Mouse (Mus musculus) embryo, embryonic 10.5 days (tissue): Measurements from ENCODE around the gene Samsn1.
"Not testable (repeated sequence)": the region's sequence is repeated elsewhere in the genome, so short reads cannot be mapped to it uniquely, and the experiment has no call there.

Experiments used
- DNase-seq: peaks from one replicate; pipeline ENCODE4 v3.0.0-alpha.2; 2015; ENCODE audit warnings: low spot score

Samsn1 gene

DNA sequence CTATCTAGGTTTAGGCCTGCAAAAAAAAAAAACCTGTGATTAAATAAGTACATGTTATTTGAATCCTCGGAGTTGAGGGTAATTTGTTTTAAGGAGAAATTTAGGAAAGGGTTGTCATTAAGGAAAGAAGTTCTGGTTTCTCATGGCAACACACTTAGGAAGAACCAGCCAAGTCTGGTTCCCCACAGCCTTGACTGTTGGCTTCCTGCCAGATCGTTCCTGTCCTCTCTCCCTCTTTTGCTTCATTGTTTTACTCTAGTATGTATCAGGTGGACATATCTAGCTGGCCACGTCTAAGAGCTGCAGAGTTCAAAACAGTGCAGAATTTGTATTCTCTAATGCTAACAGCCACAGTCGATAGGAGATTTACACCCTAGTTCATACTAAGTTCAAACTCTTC, 146.2 kb downstream of the Samsn1 start:
- no peak for DNase-seq

DNA sequence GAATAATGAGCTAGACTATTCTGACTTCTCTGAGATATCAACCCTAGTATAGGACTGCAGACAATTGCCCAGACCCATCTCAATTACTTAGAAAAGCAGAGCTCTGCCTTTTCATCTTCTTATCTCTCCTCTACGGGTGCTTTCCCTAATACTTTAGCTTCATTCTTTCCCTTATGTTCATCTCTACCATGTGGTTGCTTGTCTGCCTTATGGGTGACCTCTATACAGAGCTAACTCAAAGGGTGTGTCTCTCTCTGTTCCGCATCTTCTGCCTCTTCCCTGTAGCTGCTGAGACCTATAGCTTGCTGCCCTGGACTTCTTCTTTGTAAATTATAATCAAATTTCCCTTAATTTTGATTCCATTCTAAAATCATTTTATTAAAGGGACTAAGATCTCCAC, 147.6 kb downstream of the Samsn1 start:
- no peak for DNase-seq

DNA sequence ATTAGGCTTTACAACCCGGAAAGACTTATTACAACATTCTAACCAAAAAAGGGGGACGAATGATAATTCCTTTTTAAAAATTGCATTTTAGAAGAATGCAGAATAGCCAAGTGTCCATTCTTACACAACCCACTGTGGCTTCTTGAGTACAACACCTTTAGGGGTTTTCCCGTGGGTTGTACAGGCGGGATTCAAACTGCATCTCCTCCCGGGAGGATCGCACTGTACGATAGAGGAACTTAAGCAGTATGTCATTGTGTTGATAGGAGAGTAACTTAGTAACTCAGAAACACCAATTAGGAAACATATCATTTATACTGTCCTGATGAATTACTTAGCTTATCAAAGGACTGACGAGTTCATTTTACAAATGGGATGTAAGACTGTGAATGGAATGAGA, 149.8 kb downstream of the Samsn1 start:
- DNase-seq = no peak

DNA sequence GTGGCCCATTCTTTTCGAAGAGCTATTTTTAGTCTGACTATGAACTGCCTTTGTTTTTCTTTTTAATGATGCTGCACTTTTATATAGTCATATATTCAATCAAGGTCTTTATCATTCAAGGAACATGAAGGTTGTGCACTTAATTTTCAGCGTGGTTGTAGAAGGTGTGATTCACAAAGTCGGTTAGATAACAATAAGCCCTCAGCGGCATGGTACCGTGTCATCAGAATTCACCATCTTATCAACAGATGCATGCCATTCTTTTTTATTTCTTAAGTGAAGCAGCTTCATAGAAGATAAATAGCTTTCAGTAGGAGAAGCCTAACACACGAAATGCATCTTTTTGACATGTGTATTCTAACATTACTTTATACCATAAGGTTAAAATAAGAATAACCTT, 154.7 kb downstream of the Samsn1 start:
- no peak for DNase-seq

DNA sequence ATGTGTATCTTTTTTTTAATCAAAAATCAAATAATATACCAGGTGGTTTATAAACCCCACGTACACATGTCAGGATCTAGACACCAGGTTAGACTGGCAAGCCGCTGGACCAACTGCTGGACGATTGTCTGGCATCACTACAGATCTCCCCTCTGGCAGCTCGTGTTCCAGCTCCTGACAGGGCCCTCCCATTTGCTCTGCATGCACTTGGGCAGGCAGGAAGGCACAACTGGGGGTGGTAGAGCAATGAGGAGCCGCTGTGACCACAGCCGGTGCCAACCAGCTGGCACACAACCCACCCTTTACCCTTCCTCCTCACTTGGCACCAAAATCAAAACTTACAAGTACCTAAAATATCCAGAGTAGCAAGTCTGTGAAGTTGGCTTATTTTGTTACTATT, 156.6 kb downstream of the Samsn1 start:
- DNase-seq = no peak

DNA sequence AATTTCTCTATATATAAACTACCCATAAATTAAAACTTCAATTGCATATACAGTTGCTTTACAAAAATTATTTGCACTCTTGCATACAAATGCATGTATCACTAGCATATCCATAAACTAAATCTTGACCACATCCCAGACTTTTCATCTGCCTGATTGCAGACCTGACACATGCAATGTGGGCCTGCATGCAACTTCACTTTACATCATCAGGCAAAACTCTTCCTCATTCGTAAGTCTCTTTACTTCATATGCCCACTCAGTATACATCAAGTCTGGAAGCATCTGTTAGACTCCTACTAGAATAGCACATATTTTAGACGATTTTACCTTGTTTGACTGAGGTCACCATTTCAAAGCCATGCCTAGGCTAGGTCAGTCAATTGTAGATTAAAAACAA, 157.4 kb downstream of the Samsn1 start:
- DNase-seq = no peak

DNA sequence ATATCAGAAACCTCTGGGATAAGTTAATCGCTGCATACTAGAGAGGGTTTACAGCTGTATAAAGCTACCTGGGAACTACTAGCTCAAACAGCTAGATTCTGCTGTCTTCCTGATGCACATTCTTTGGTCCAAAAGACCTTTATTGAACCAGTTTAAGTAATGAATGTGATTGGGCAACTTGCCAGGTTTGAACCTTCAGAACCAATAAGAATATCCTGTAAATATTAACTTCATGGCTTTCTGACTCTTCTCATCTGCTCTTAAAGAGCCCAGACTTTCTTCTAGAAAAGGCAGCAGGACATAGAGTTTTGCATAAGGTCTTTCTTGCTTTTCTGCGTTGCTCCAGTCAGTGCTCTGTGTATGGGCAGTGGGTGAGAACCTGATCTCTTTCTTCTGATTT, 165.7 kb downstream of the Samsn1 start:
- DNase-seq = no peak

DNA sequence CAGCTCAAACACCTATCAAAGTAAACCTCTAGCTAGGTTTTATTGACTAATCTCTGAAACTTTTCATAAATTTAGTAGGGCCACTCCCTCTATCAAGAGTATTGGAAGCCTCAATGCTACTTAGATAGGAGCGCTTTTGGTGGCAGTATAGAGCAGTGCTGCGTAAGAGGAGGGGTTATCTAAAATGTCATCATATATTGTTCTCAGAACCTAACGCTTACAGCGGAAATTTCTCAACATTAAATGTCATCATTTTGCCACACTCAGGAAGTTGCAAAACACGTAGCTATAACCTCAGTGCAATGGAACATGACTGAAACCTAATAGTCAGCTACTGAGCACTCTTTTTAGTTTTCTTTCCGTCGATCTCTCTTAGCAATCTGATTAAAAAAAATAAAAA, 166.7 kb downstream of the Samsn1 start:
- no peak for DNase-seq

DNA sequence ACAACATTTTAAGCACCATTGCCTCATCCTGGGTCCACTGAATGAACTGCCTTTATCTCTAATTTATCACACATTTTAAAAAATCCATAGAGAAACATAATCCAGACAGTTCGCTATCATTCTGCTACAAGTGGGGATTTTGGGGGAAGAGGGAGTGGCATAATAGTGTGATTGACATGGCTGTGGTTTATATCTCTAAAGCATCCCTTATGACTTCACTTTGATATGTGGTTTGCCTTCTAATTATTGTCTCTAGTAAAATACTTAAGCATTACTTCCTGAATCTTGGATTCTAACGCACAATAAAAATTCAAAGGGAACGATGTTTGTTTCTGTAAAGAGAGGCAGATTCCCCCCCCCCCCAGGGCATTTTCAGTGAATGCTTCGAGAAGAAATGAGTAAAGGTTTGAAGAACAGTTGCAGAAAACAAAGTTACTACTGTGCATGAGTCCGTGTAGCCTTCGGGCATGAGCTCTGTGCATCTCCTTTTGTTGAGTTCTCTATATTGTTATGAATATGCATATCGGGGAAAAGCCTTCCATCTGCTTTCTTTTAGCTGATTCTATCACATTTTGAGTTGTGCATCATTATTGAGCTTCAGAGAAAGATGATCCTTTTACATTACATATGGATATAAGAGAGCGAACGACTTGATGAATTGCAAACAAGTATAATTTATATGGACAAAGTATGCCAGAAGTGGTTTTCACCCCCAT, 168.4 kb downstream of the Samsn1 start:
- no peak for DNase-seq

DNA sequence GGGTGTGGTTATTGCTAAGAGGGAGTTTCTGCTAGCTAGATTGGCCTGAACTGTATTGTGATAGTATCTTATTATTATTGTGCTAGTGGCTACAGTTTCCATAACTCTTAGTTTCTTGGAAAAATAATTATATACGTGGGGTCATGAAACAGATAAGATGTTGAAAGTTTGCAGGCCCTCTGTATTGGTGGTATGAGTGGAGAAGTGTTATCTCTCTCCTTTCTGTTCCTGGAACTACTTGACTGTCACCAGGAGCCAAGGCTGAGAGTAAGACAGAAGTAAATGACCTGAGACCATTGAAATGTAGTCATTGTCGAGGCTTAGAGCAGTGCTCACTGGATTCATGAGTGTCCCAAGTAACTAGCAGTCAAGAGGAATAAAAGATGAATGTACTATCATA, 169.6 kb downstream of the Samsn1 start:
- DNase-seq = no peak

DNA sequence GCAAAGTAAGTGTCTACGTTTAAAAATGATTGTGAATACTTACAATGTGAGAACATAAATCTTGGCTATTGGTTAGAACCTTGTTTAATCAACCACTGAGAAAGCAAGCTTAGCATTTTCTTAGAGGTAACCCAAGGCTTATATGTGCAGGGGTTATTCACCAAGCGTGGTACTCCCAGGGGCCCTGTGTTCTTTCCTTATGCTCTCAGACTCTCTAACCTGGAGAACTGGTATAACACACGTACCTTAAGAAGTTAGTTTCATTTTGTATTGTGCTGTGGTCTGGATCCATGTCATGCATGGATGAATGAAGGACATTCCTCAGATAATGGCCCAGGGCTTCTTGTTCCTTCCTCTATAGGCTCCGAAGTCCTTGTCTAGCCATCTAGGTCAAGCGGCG, 173.0 kb downstream of the Samsn1 start:
- DNase-seq = no peak

DNA sequence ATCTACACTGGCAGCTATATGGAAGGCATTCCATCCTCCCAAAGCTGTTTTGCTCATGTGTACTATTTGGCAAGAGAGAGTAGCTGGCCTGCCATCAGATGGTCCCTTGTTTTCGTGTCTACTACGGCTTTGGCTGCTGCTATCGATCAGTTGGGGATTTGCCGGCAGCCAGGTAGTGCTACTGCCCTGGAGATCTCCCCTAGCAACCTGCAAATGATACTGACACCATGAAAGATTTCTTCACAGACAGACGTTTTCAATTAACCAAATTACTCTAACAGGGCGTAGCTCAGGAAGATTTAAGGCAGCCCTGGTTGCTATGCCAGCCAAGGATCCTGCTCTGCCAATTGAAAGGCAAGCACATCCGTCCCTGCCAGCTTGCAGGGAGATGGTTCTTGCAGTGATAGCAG, 178.4 kb downstream of the Samsn1 start:
- peak; percentile 21 for DNase-seq

DNA sequence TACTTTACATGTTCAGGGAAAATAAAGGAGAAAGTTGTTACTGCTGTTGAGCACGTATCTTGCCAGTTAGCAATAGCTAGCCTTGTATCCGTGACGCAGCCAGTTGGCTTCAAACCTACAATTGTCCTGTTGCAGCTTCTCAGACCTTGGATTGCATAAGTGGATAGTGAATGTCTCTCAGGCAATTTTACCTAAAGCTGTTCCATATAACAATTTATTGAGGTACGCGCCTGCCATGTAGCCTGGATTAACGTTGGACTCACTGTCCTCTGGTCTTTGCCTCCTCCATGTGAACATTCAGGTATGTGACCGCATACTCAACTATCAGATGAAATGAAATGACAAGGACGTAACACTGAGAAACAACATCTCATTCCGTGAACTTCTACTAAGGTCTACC, 179.1 kb downstream of the Samsn1 start:
- no peak for DNase-seq

DNA sequence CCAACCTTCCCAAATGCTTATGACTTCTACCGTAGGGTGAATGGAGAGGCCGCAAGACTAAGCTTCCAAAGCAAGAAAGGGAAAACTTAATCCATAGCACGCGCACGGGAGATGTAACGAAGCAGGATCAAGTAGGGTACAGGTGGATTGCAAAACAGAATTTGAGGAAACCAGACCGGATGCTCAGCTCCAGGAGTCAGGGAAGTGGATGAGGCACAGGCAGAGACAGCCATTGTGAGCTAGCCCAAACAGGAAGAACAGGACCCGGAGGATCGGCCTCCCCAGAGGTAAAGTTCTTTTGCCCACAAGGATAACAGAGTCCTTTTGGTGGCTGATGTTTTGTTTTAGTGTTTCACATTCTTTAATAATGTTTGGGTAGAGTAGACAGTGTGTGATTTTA, 179.5 kb downstream of the Samsn1 start:
- DNase-seq = no peak

DNA sequence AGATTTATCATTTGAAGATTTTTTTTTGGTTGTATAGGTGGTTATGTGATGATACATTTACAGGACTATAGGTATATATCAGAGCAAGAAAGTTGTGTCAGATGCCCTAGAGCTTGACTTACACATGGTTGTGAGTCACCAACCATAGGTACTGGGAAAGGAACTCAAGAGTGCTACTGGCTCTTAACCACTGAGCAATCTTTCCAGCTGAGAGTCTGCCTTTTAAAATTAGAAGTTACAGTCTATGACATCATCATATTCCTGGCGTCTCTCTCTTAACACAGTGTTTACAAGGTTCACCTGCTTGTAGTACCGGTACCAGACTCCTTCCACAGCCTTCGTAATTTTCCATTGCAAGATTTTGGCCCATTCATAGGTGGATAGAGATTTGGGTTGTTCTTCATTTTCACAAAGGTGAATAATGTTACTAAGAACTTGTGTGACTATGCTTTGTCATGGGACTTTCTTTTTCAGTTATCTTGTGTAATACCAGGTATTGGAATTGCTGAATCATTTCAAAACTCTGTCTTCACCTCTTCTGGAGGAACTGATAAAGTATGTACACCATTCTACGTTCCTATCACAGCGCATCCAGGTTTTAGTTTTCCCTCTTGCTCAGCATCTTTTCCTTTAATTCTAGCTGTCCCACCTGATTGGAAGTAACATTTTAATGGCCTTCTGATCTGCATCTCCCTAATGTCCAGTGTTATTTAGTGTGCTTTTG, 184.2 kb downstream of the Samsn1 start:
- no peak for DNase-seq

DNA sequence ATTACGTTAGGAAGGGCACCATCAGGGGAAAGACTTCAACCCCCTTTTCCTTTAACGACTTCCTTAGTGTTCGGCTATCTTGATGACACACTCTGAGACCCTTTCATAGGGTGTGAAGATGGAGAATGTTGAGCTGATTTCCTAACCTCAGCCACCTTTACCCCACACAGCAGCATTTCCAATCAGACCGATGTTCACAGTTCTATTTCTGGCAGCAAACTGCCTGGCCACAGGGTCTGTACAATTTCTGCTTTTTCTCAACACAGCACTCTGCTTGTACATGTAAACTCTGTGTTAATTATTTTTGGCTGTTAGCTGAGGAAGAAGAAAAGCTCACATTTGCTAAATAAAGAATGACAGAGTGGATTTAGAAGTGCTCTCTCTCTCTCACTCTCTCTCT, 190.7 kb downstream of the Samsn1 start:
- DNase-seq = no peak

DNA sequence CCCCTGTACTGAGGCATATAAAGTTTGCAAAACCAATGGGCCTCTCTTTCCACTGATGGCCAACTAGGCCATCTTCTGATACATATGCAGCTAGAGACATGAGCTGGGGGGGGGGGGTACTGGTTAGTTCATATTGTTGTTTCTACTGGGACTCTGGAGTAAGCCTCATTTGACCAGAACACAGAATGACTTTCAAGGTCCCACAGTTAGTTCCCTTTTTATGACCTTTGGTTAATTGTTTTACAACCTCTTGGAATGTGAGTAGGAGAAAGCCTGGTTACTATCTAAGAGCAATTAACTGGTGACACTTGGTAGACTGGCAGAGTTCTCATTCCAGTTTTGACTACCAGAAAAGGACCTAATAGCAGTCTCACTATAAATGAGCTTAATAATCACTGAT, 195.1 kb downstream of the Samsn1 start:
- DNase-seq = not testable (repeated sequence)

DNA sequence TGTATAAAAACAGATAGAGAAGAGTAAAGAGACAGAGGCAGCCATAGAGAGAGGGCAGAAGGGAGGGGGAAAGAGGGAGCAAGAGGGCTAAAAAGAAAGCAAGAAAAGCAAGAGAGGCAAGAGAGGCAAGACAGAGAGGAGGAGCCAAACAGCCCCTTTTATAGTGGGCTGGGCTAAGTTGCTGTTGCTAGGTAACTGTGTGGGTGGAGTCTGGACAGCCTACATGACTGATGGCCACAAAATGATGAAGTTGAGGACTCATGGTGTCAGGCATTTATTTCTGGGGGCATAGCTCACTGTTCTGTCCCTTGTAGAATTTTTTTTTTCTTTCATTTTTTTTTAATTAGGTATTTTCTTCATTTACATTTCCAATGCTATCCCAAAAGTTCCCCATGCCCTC, 195.6 kb downstream of the Samsn1 start:
- peak; percentile 11 for DNase-seq

DNA sequence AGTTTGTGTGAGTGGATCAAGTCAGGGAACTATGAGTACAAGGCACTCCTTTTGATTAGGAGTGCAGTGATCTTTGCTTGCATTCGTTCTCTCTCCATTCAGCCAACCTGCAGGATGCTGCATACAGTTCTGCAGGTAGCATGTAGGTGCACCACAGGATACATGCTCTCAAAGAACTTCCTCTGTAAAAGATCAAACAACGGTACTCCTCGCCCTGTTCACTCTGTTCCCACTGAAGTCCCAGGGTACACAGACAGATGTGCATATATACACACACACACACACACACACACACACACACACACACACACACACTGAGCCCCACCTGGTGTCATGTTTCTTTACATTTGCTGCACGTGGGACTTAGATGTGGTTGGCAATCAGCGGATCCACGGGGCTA, 198.9 kb downstream of the Samsn1 start:
- DNase-seq = no peak

DNA sequence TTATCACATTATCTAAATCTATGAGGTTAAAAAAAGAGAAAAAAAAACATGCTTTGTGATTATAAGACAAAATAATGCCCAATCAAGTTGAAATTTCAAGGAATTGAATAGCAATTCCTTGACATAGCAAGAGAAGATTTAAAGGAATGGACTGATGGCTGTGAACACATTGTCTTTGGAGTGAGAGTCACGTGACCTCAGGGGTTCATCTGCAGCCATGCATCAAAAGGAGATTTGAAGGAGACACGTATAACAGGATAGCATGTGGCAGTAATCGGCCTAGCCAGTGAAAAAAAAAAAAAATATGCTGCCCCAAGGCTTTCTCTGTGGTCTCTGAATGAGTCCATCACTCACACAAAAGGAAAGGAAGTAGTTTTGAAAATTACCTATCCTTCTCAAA, 201.1 kb downstream of the Samsn1 start:
- DNase-seq = no peak
